Mouse (Mus musculus) ovary, postnatal 14 days (tissue): ENCODE measurements around the gene Armc6.

ENCODE experiments used
- DNase-seq: peaks from one replicate; pipeline ENCODE4 v3.0.0; 2022; ENCODE audit warnings: low spot score

Armc6 gene

DNA sequence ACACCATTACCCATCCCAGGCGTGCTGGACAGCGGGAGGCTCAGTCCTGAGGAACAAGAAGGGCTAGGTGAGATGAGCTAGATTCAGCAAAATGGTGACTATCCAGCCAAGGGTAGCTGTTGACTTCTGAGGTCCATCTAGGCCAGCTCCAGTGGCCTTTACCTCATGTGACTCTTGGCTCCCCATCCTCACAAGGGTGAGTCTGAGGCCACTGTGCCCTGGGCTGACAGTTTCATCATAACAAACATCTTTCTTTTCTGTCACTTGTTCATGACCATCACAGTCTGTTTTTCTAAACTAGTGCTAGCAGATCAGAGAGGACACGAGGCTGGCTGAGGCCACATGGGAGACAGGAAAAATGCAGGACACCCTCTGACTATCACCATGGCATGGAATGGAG, 40.1 kb downstream of the Armc6 start:
- no peak for DNase-seq

DNA sequence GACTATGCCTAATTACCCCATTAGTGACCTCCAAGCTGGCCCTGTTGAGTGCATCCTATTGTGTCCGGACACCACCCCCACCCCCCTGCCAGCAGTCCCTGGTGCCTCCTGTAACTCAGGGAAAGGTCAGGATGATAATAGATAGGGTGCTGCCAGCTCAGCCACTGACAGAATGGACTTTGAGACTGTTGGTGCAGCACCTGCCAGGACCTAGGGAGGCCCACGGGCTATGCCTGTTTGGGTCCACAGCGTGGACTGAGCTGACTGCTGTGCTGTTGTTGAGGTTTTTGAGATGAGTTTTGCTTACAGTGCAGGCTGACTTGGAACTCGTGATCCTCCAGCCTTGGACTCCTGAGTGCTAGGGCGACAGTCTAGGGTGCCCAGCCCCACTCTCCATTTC, 41.0 kb downstream of the Armc6 start:
- DNase-seq: no peak

DNA sequence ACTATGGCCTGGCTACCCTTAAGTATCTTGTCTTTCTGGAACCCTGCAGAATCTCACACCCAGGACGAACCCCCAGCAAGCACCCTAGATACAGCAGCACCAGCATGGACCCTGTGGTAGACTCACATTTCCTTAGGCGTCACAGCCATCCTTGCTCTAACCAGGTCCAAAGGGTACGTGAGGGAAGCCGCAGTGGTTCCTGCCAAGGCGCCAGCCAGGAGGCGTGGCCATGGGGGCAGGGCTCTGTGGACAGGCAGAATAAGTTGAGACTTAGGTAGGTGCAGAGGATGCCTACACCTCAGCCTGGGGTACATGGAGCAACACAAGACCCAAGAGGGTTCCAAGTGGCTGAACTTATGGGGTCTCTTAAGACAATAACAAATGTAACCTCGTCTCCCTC, 45.6 kb downstream of the Armc6 start:
- no peak for DNase-seq

DNA sequence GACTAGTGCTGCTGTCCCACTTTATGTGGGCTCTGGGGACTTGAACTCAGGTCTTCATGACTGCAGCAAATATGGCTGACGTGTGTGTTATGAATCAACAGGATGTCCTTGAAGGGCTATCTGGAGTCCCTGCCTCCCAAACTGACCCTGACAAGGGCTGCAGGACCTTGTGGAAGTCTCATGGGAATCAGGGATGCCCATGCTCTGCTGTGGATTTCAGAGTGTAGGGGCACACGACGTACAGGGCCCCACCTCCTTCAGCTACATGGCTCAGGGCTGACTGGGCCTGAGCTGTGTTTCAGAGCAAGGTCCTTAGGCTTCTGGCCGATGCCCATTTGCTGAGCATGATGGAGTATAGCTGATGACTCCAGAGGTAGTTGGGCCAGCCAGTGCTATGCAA, 51.1 kb downstream of the Armc6 start:
- no peak for DNase-seq

DNA sequence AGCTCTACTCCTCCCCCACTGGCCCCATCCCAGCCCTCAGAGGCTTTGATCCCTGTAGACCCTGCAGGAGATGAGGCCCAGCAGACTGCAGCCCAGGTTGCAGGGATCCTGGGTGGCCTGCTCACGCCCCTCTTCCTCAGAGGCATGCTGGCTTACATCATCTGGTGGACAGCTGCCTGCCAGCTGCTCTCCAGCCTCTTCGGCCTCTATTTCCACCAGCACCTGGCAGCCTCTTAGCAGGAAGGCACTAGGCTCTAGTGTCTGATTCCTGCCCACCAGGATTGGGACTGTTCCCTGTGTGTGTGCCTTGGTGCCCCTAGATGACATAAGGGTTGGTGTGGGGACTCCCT, 52.4 kb downstream of the Armc6 start:
- DNase-seq: no peak

DNA sequence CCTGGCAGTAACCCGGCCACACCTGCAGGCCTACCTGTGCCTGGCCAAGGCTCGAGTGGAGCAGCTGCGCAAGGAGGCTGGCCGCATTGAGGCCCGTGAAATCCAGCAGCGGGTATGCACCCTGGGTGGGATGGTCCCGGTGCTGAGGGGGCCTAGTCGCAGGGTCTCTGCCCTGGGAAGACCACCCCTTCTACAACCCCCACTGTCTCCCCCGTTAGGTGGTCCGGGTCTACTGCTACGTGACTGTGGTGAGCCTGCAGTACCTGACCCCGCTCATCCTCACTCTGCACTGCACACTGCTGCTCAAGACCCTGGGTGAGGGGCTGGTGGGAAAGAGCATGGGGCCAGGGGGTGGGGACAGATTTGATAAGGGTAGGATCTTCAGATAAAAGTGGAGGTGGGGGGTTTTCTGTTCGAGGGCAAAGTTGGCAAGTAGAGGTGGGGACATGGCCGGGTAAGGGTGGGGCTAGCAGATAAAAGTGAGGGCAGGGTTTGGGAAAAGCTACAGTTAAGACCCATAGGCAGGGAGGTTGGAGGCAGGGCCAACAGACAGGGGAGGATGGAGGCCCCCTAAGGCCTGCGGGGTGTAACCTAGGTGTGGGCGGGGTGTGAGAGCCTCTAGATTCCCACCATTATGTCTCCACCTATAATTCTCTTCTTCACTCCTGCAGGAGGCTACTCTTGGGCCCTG, 52.9 kb downstream of the Armc6 start:
- DNase-seq: no peak

DNA sequence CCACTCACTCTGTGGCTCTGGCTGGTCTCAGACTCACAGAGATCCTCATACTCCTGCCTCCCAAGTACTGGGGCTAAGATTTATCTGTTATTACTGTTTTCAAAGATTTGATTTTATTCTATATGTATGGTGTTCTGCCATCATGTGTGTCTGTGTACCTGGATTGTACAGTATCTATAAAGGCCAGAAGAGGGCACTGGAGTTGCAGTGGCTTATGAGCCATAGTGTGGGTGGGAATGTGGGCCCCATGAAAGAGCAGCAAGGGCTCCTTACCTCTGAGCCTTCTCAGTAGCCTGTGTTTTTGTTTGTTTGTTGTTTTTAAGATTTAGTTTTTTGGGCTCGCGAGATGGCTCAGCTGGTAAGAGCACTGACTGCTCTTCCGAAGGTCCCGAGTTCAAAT, 55.2 kb downstream of the Armc6 start:
- no peak for DNase-seq

DNA sequence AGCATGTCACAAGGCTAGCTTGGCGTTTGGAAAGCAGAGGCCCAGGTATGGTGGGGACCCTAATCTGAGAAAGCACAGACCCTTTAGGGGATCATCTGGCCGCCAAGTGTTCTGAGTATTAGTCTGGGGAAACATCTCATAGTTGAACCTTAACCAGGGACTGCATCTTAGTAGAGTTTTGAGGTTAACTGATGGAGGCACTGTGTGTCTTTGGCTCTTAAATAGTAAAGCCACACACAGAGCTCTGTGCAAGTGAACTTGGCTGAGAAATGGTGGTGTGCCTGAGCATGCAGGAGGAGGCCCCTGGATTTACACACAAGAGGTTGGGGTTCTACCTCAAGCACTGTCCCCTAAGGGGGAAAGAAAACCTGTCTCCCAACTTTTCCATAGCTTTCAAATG, 56.0 kb downstream of the Armc6 start:
- DNase-seq: no peak

DNA sequence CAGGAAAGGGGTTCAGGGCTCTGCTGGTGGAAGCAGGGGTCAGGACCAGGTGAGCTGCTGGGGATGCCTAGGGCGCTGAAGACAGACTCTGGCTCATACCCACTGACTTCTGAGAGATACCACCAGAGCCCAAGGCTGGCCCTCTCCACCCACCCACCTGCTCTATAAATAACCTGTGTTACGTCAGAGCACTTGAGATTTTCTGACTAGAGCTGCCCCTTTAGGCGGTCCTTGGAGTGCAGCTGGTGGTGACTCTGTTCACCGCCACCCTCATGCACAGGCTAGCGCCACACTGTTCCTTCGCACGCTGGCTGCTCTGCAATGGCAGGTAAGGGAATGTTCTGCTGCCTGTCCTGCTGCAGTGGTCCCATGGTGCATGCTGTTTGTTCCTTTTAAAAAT, 60.2 kb downstream of the Armc6 start:
- DNase-seq: no peak

DNA sequence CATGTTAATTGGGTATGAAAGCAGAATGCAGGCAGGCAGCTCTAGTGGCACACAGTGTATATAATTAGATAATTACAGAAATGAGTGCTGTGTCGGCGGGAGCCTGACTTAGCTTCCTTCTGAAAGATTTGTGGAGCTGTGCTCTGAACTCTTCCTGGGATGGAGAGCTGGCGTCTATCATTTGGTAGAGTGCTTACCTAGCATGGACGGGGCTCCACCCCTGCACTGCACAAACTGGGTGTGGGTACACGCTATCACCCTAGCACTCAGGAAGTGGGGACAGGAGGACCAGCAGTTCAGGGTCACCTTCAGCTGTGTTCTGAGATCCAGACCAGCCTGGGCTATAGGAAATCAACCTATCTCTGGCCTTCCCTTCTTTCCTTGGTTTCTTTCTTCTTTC, 60.9 kb downstream of the Armc6 start:
- DNase-seq: no peak

DNA sequence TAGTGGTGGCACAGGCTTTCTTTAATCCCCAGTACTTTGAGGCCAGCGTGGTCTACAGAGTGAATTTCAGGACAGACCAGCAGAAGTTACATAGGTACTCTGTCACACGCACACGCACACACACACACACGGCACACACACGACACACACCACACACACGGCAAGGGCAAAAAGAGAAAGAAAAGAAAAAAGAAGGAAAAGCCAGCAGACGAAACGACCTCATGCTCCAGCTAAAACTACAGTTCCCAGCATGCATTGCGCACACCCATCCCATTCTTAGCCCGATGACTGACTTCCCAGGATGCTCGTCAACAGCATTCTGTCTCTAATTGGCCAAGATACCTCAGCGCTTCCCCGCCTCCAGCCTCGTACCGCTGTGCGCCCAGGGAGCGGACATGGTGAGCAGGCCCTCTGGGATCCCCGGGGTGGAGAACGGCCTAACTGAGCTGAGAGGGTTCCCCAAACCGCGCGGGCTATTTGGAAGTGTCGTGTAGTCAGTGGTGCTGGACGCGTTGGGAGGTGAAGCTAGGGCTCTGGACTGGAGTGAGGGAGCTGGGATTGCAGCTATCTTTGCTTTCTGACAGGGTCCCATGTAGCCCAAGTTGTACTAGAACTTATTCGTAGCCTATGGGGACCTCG, 62.1 kb downstream of the Armc6 start, which contains the start of gene Tmem161a:
Tmem161a (plus strand) TSS at position 314 of the 639 bp plus-strand sequence.
- peak; percentile 75 for DNase-seq

DNA sequence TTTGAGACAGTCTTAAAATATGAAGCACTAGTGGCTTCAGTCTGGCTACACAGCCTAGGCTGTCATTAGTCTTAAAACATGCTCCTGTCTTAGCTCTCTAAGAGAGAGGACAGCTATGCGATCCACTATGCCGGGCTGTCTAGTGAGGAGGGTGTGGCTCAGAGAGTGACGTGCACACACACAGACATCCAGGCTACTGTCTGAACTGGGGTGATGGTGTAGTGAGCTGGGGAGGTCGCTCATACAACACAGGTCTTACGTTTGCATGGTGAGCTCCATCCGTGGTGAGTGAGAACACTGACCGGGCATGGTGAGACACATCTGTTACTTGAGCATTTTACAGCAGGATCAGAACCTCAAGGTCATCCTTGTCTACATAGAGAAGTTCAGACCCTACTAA, 63.0 kb downstream of the Armc6 start:
- DNase-seq: no peak

DNA sequence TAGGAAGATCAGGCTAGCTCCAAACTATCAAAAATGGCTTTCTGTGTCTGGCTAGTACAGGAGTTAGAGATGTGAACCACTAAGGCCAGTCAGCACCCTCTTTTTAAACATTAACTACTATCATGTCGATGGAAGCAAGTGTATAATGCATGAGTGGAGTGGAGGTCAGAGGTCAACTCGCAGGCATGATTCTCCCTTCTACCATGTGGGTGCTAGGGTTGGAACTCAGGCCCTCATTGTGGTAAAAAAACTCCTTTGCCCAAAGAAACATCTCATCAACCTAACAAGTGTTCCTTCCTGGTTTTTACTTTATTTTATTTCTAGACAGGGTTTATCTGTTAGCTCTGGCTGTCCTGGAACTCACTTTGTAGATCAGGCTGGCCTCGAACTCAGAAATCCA, 63.5 kb downstream of the Armc6 start:
- DNase-seq: no peak
